Mouse (Mus musculus) right cerebral cortex, adult 2 months (tissue): ENCODE measurements around the gene Gab1.

Experiments used
- DNase-seq, 2 experiments: peaks; one replicate each; pipeline ENCODE4 v3.0.0; 2021 to 2022; ENCODE audit warnings: low spot score in 2 of 2

Gene Gab1

GRCm38 (mm10) chr8:80845284-80845683 is 35.0 kb downstream of the Gab1 start:
- no peak for DNase-seq

GRCm38 (mm10) chr8:80843744-80844434 is 36.4 kb downstream of the Gab1 start:
- DNase-seq = no peak

GRCm38 (mm10) chr8:80842514-80842913 is 37.8 kb downstream of the Gab1 start:
- no peak for DNase-seq

GRCm38 (mm10) chr8:80840090-80840489 is 40.2 kb downstream of the Gab1 start:
- DNase-seq = no peak

- no peak for DNase-seq
Measured at GRCm38 (mm10) chr8:80838199-80838598, 42.1 kb downstream of the Gab1 start.

- no peak for DNase-seq
Measured at GRCm38 (mm10) chr8:80835401-80835800, 44.9 kb downstream of the Gab1 start.

- no peak for DNase-seq
Measured at GRCm38 (mm10) chr8:80834443-80834842, 45.9 kb downstream of the Gab1 start.

- no peak for DNase-seq
Measured at GRCm38 (mm10) chr8:80832534-80832933, 47.8 kb downstream of the Gab1 start.

- DNase-seq = no peak
Measured at GRCm38 (mm10) chr8:80831876-80832524, 48.3 kb downstream of the Gab1 start.

GRCm38 (mm10) chr8:80830724-80831566 is 49.4 kb downstream of the Gab1 start:
- DNase-seq = no peak

- DNase-seq = no peak
Measured at GRCm38 (mm10) chr8:80830141-80830540, 50.2 kb downstream of the Gab1 start.

GRCm38 (mm10) chr8:80826996-80827395 is 53.3 kb downstream of the Gab1 start:
- no peak for DNase-seq

GRCm38 (mm10) chr8:80825136-80825535 is 55.2 kb downstream of the Gab1 start:
- DNase-seq = no peak

GRCm38 (mm10) chr8:80824426-80824825 is 55.9 kb downstream of the Gab1 start:
- DNase-seq = no peak

GRCm38 (mm10) chr8:80823250-80823649 is 57.1 kb downstream of the Gab1 start:
- no peak for DNase-seq

GRCm38 (mm10) chr8:80821367-80822225 is 58.7 kb downstream of the Gab1 start:
- DNase-seq = no peak

GRCm38 (mm10) chr8:80818978-80819377 is 61.3 kb downstream of the Gab1 start:
- no peak for DNase-seq

- no peak for DNase-seq
Measured at GRCm38 (mm10) chr8:80817065-80817464, 63.3 kb downstream of the Gab1 start.

GRCm38 (mm10) chr8:80815179-80815578 is 65.1 kb downstream of the Gab1 start:
- no peak for DNase-seq

GRCm38 (mm10) chr8:80814087-80814791 is 66.1 kb downstream of the Gab1 start:
- no peak for DNase-seq

- no peak for DNase-seq
Measured at GRCm38 (mm10) chr8:80813439-80813838, 66.9 kb downstream of the Gab1 start.
